Mouse (Mus musculus): ENCODE data around the gene Grid1. TPM values are rescaled to one million over a fixed set of nuclear protein-coding genes. Genes with fewer than 3 reads are reported as not detected.

The Grid1 gene
- polyA plus RNA-seq (2014; fragmentation: Nextera tagmentation; extraction: Ambion mirVana), result 0.25 and 0.43 TPM in 2 replicates

DNA sequence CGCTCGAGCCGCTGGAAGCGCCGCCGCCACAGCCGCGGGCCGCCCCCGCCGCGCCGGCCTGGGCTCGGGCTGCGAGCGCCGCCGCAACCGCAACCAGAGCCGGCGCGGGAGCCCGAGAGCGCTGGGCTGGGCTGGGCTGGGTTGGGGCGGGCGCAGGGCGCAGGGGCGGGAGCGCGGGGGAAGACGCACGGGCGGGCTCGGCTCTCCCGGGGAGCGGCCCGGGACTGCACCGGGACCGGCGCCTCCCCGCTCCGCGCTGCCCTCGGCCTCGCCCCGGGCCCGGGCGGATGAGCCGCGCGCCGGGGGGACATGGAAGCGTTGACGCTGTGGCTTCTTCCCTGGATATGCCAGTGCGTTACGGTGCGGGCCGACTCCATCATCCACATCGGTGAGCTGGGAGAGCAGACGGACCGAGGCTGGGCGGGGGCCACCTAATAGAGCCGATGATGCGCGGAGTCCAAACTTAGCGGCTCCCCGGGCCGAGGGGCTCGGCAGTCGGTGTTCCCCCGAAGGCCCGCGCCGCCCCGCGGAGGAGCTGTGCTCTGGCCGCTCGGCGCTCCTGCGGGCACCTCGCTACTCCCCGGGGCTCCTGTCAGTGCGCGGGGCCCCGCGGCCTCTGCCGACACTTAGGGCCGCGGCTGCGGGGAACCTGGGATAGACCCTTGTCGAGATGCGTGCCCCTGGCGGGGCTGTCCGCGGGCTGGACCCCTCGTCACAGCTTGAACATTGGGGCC lies at the start of gene Grid1:
TSS of gene Grid1 (plus strand) at position 190 of the 734 bp plus-strand sequence.
- H3K27ac ChIP-seq (ENCODE audit: low read depth, low read length), result no peak within 1 kb of the TSS
- WGBS, result 1% methylated on average over 73 of the region's 96 CpGs

GRCm38 (mm10) chr14:34770467-34770866 lies 49.4 kb upstream of the Grid1 start:
- Histone ChIP-seq H3K27me3 (replicated peaks; ENCODE audit: control insufficient read depth, insufficient read depth, low read length) (no peaks in the 10 kb centered on the region), H3K27ac (ENCODE audit: low read depth, low read length) (no peak overlapping the region), H3K4me1 (replicated peaks; ENCODE audit: control insufficient read depth, insufficient read depth, low read length) (peaks cover 11% of the 10 kb centered on the region), H3K4me3 (ENCODE audit: low read depth, low read length) (no peak overlapping the region), H3K4me2 (peak overlapping the region; percentile 99), H3K9ac (ENCODE audit: low read depth, low read length) (no peak overlapping the region), H3K36me3 (ENCODE audit: control insufficient read depth, insufficient read depth, low read length) (no peaks in the 10 kb centered on the region), H3K9me3 (ENCODE audit: control insufficient read depth, low read length) (no peaks in the 10 kb centered on the region)
- no peak for DNase-seq (ENCODE audit: low spot score)
- no peak for ATAC-seq (replicated peaks; ENCODE audit: low FRiP score)
- WGBS, result 69% methylated on average over 6 of the region's 6 CpGs

More for the DNA sequence above, at the start of gene Grid1:
- peaks cover 80% of the 10 kb centered on the region for H3K27me3 ChIP-seq (replicated peaks; ENCODE audit: control insufficient read depth, insufficient read depth, low read length)
- H3K4me1 ChIP-seq (replicated peaks; ENCODE audit: control insufficient read depth, insufficient read depth, low read length), result no peaks in the 10 kb centered on the region; the same call in 1 of the 2 replicates
- no peak within 1 kb of the TSS for H3K9ac ChIP-seq (ENCODE audit: low read depth, low read length)
- H3K4me3 ChIP-seq (ENCODE audit: low read depth, low read length), result peak within 1 kb of the TSS; percentile 44
- H3K9me3 ChIP-seq (ENCODE audit: control insufficient read depth, low read length), result no peaks in the 10 kb centered on the region
- H3K4me2 ChIP-seq, result peak within 1 kb of the TSS; percentile 59
- ATAC-seq (replicated peaks; ENCODE audit: low FRiP score), result 0 out of 2 replicates have a peak, but pooled peaks have one; percentile 29
- peak; percentile 50 for DNase-seq (ENCODE audit: low spot score)
- H3K36me3 ChIP-seq (ENCODE audit: control insufficient read depth, insufficient read depth, low read length), result no peaks in the 10 kb centered on the region

DNA sequence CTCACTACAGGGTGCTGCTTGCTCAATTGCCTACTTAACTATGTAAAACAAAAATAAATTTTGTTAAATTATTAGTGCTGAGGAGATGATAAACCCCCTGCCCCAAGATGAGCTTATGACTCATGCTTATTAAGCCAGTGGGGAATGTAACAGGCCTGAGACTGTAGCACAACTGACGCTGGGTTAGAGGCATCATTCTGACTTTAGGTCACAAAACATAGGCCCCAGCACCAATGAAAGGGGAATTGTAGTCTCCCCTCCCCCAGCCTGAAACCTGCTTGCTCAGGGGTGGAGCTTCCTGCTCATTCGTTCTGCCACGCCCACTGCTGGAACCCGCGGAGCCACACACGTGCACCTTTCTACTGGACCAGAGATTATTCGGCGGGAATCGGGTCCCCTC lies 48.3 kb upstream of the Grid1 start:
- H3K9me3 ChIP-seq (ENCODE audit: control insufficient read depth, low read length), result no peaks in the 10 kb centered on the region
- H3K36me3 ChIP-seq (ENCODE audit: control insufficient read depth, insufficient read depth, low read length), result no peaks in the 10 kb centered on the region
- WGBS, result 33% methylated on average over 9 of the region's 9 CpGs
- no peak overlapping the region for H3K4me2 ChIP-seq
- no peaks in the 10 kb centered on the region for H3K27me3 ChIP-seq (replicated peaks; ENCODE audit: control insufficient read depth, insufficient read depth, low read length)
- H3K4me3 ChIP-seq (ENCODE audit: low read depth, low read length), result no peak overlapping the region
- H3K27ac ChIP-seq (ENCODE audit: low read depth, low read length), result no peak overlapping the region
- H3K9ac ChIP-seq (ENCODE audit: low read depth, low read length), result no peak overlapping the region
- no peak for DNase-seq (ENCODE audit: low spot score)
- ATAC-seq (replicated peaks; ENCODE audit: low FRiP score), result no peak
- H3K4me1 ChIP-seq (replicated peaks; ENCODE audit: control insufficient read depth, insufficient read depth, low read length), result peaks cover 11% of the 10 kb centered on the region

DNA sequence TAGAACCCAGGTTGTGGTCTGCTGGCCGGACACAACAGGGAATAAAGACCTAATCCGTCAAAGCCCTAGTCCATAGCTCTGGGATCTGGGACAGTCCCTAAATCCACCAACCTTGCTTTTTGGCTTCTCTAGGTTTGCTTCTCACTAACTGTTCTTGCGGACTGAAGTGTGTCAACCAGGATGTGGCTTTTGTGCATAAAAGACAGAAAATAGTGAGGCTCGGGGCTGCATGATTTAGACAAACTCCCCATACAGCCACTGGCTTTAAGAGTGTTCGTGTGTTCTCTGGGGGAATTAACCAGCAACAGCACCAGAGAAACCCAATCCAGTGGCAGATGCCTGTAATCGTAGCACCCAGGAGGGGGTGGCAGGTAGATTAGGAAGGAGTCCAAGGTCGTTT lies 47.8 kb upstream of the Grid1 start:
- 60% methylated on average over 7 of the region's 7 CpGs for WGBS
- Histone ChIP-seq H3K4me3 (ENCODE audit: low read depth, low read length) (no peak overlapping the region), H3K27ac (ENCODE audit: low read depth, low read length) (no peak overlapping the region), H3K36me3 (ENCODE audit: control insufficient read depth, insufficient read depth, low read length) (no peaks in the 10 kb centered on the region), H3K27me3 (replicated peaks; ENCODE audit: control insufficient read depth, insufficient read depth, low read length) (no peaks in the 10 kb centered on the region), H3K9ac (ENCODE audit: low read depth, low read length) (no peak overlapping the region), H3K4me2 (no peak overlapping the region), H3K4me1 (replicated peaks; ENCODE audit: control insufficient read depth, insufficient read depth, low read length) (peaks cover 11% of the 10 kb centered on the region), H3K9me3 (ENCODE audit: control insufficient read depth, low read length) (no peaks in the 10 kb centered on the region)
- ATAC-seq (replicated peaks; ENCODE audit: low FRiP score), result no peak
- no peak for DNase-seq (ENCODE audit: low spot score)

- Histone ChIP-seq H3K36me3 (ENCODE audit: control insufficient read depth, insufficient read depth, low read length) (no peaks in the 10 kb centered on the region), H3K9me3 (ENCODE audit: control insufficient read depth, low read length) (no peaks in the 10 kb centered on the region), H3K9ac (ENCODE audit: low read depth, low read length) (no peak overlapping the region), H3K4me2 (no peak overlapping the region), H3K27me3 (replicated peaks; ENCODE audit: control insufficient read depth, insufficient read depth, low read length) (no peaks in the 10 kb centered on the region), H3K4me1 (replicated peaks; ENCODE audit: control insufficient read depth, insufficient read depth, low read length) (peaks cover 8% of the 10 kb centered on the region), H3K4me3 (ENCODE audit: low read depth, low read length) (no peak overlapping the region), H3K27ac (ENCODE audit: low read depth, low read length) (no peak overlapping the region)
- 67% methylated on average over 3 of the region's 3 CpGs for WGBS
- DNase-seq (ENCODE audit: low spot score), result no peak
- no peak for ATAC-seq (replicated peaks; ENCODE audit: low FRiP score)
Observed at GRCm38 (mm10) chr14:34773681-34774080, 46.2 kb upstream of the Grid1 start.

DNA sequence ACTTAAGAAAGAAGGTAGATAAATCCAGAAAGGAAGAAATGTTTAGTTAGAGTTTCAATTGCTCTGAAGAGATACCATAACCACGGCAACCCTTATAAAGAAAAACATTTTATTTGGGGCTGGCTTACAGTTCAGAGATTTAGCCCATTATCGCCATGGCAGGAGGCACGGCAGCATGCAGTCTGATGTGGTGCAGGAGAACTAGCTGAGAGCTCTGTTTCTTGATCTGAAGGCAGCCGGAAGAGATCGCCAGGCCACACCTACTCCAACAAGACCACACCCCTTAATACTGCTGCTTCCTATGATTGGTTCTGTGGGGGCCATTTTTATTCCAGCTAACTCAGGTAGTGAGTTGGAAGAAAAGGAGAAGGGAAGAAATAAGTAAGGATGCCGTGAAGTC lies 45.7 kb upstream of the Grid1 start:
- 71% methylated on average over 6 of the region's 6 CpGs for WGBS
- Histone ChIP-seq H3K27ac (ENCODE audit: low read depth, low read length) (no peak overlapping the region), H3K4me1 (replicated peaks; ENCODE audit: control insufficient read depth, insufficient read depth, low read length) (peaks cover 6% of the 10 kb centered on the region), H3K4me2 (no peak overlapping the region), H3K4me3 (ENCODE audit: low read depth, low read length) (no peak overlapping the region), H3K9me3 (ENCODE audit: control insufficient read depth, low read length) (no peaks in the 10 kb centered on the region), H3K9ac (ENCODE audit: low read depth, low read length) (no peak overlapping the region), H3K27me3 (replicated peaks; ENCODE audit: control insufficient read depth, insufficient read depth, low read length) (no peaks in the 10 kb centered on the region), H3K36me3 (ENCODE audit: control insufficient read depth, insufficient read depth, low read length) (no peaks in the 10 kb centered on the region)
- DNase-seq (ENCODE audit: low spot score) (no peak), ATAC-seq (replicated peaks; ENCODE audit: low FRiP score) (no peak)

DNA sequence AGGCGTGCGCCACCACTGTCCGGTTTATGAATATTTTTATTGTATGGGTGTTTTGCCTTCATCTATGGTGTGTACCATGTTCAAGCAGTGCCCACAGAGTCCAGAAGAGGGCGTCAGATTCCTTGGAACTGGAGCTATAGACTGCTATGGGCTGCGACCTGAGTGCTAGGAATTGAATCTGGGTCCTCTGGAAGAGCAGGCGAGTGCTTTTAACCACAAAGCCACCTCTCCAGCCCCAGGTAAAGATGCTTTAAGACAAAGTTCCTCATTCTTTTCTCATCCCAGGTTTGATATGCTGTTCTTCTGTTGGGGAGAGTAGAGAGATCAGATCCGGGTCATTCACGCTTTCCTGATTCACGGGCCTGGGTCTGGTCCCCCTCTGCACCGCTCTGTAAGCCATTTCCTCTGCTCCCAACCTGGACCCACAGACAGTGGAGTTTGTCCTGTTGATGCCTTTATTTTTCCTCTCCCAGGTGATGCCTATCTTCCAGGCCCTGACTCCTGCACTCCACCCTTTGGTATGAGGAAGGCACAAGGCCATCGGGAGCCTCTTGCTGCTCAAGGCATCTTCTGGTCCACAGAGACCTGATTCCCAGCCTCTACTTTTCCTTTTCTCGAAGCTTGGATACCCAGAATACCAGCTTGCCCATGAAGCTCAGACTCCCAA lies 43.1 kb upstream of the Grid1 start:
- ATAC-seq (replicated peaks; ENCODE audit: low FRiP score), result no peak
- WGBS, result 82% methylated on average over 12 of the region's 12 CpGs
- no peak overlapping the region for H3K27ac ChIP-seq (ENCODE audit: low read depth, low read length)
- H3K27me3 ChIP-seq (replicated peaks; ENCODE audit: control insufficient read depth, insufficient read depth, low read length), result no peaks in the 10 kb centered on the region
- no peak overlapping the region for H3K9ac ChIP-seq (ENCODE audit: low read depth, low read length)
- H3K36me3 ChIP-seq (ENCODE audit: control insufficient read depth, insufficient read depth, low read length), result no peaks in the 10 kb centered on the region
- no peaks in the 10 kb centered on the region for H3K9me3 ChIP-seq (ENCODE audit: control insufficient read depth, low read length)
- DNase-seq (ENCODE audit: low spot score), result no peak
- no peak overlapping the region for H3K4me3 ChIP-seq (ENCODE audit: low read depth, low read length)
- H3K4me1 ChIP-seq (replicated peaks; ENCODE audit: control insufficient read depth, insufficient read depth, low read length), result no peaks in the 10 kb centered on the region
- no peak overlapping the region for H3K4me2 ChIP-seq

GRCm38 (mm10) chr14:34777810-34778209 lies 42.1 kb upstream of the Grid1 start:
- no peak overlapping the region for H3K27ac ChIP-seq (ENCODE audit: low read depth, low read length)
- H3K9me3 ChIP-seq (ENCODE audit: control insufficient read depth, low read length), result no peaks in the 10 kb centered on the region
- H3K4me2 ChIP-seq, result no peak overlapping the region
- no peaks in the 10 kb centered on the region for H3K4me1 ChIP-seq (replicated peaks; ENCODE audit: control insufficient read depth, insufficient read depth, low read length)
- H3K9ac ChIP-seq (ENCODE audit: low read depth, low read length), result no peak overlapping the region
- WGBS, result 17% methylated on average over 10 of the region's 10 CpGs
- ATAC-seq (replicated peaks; ENCODE audit: low FRiP score) (0 out of 2 replicates have a peak, but pooled peaks have one; percentile 29), DNase-seq (ENCODE audit: low spot score) (peak; percentile 57)
- H3K27me3 ChIP-seq (replicated peaks; ENCODE audit: control insufficient read depth, insufficient read depth, low read length), result no peaks in the 10 kb centered on the region
- no peaks in the 10 kb centered on the region for H3K36me3 ChIP-seq (ENCODE audit: control insufficient read depth, insufficient read depth, low read length)
- H3K4me3 ChIP-seq (ENCODE audit: low read depth, low read length), result no peak overlapping the region

- Histone ChIP-seq H3K9me3 (ENCODE audit: control insufficient read depth, low read length) (no peaks in the 10 kb centered on the region), H3K4me3 (ENCODE audit: low read depth, low read length) (no peak overlapping the region), H3K27me3 (replicated peaks; ENCODE audit: control insufficient read depth, insufficient read depth, low read length) (no peaks in the 10 kb centered on the region), H3K27ac (ENCODE audit: low read depth, low read length) (no peak overlapping the region), H3K4me2 (no peak overlapping the region), H3K9ac (ENCODE audit: low read depth, low read length) (no peak overlapping the region), H3K36me3 (ENCODE audit: control insufficient read depth, insufficient read depth, low read length) (no peaks in the 10 kb centered on the region), H3K4me1 (replicated peaks; ENCODE audit: control insufficient read depth, insufficient read depth, low read length) (no peaks in the 10 kb centered on the region)
- ATAC-seq (replicated peaks; ENCODE audit: low FRiP score), result no peak
- no peak for DNase-seq (ENCODE audit: low spot score)
- 78% methylated on average over 7 of the region's 7 CpGs for WGBS
Observed at GRCm38 (mm10) chr14:34778760-34779159, 41.1 kb upstream of the Grid1 start.
